Mouse (Mus musculus) WW6 (cell line): ENCODE measurements around the gene Pex14.
"Not testable (repeated sequence)": the region's sequence is repeated elsewhere in the genome, so short reads cannot be mapped to it uniquely, and the experiment has no call there.

ENCODE experiments used
- DNase-seq: peaks from one replicate; pipeline ENCODE4 v3.0.0-alpha.2; 2013; ENCODE audit warnings: low read depth, low spot score

Gene Pex14

DNA sequence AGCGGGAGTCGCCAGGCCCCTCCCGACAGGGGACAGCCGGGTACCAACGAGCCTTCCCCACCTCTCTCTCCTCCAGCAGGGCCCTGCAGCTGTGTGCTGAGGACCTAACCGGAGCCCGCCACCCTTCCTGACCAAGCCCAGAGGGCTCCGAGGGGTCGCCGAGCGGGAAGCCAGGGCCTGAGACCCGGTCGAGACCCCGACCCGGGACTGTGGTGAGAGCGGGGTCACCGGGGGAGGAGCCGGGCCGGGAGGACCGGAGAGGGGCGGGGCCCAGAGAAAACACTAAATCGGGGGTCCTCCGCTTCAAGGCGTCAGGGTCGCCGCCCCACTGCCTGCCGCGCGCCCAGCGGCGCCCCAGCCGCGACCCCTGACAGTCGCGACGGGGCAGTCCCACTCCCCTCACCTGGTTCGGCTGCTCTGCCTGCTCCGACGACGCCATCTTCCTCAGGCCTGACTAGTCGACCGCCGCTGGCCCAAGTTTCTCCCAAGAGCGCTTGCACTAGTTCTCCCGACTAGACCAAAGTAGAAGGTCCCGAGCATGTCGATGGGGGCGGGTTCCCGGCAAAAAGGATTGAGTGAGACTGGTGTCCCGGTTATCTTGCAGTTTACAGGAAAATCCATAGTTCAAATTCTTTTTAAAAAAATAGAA, at the start of gene Pex14:
Gene Pex14, minus strand, starts transcription at position 508 of the 649 bp plus-strand sequence.
- DNase-seq: peak; percentile 56

DNA sequence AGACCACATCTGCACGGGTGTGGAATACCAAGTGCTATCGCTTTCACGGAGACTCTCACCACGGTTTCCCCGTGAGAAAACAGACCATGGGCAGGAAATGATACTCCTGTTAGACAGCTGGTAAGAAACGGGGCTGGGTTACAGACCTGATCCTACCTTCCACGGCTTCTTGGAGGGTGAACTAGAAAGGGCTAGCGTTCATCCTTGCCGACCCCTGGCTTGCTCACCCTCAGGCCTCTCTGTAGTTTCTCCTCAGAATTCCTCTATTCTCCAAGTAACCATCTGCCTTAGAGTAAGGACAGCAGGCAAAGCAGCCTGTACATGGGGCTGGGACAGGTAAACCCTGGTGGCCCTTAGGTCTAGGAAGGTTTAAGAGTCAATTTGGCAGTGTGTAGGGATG, 49.5 kb upstream of the Pex14 start:
- DNase-seq: no peak

DNA sequence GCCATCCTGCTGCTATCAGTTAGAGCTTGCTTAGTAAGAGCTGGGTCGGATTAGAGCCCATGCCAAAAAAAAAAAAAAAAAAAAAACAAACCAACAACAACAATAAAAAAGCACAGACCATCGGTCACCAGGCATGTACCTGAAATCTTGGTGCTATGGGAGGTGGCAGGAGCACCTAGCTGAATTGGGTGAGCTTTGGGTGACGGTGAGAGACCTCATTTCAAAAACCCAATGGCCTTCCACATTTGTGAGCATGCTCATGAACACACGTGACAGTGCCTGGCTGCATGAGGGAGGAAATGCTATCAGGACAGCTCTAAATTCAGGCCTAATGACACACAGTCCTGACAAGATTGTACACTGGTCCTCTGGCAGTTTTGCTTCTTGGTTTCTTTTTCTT, 48.4 kb upstream of the Pex14 start:
- no peak for DNase-seq

DNA sequence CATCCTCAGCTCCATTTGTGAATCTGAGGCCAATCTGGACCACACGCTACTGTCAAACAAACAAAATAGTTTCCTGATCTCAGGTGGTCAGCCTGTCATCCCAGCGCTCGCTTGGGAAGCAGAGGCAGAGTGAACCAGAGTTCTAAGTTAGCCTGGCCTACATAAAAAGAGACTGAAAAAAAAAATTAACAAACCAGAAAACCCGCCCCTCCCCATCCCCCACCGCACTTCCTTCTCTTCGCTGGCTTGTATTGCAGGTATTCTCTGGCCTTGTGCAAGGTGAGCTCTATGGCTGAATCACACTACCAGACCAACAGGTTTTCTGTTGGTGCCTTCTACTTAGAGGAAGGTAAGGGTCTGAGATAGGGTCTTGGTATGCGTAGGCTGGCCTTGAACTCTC, 47.9 kb upstream of the Pex14 start:
- DNase-seq: no peak

DNA sequence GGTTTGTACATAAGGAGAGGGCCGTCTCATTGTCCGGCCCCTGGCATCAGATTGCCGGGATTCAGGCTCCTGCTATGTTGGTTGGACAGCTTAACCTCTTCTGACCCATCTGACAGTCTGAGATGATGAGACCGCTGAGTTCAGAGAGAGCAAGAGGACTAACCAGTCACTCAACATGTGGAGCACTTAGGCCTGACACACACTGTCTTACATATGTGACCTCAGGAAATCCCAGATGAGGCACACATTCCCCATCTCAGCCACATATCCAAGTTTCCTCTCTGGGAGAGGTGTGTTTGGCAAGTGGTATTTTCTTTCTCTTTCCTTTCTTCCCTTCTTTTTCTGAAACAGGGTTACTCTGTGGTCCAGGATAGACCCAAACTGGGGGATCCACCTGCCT, 45.5 kb upstream of the Pex14 start:
- no peak for DNase-seq

DNA sequence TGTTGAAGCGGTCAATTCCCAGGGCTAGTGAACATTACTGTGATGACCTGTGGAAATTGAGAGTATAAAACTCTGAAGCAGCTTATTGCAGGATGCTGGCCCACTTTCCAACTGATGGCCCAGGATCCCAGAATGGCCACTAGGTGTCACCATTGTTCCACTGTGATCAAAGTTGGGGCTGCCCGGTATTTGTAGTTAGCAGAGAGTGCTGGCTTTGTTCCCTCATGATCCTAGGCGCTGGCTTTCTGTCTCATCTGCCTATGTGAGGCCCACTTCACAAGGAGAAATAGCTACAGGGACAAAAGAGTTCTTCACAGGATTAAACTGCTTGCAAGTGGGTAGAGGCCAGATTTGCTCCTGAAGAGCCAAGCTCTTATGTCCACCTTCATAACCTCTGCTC, 44.8 kb upstream of the Pex14 start:
- DNase-seq: peak; percentile 55

DNA sequence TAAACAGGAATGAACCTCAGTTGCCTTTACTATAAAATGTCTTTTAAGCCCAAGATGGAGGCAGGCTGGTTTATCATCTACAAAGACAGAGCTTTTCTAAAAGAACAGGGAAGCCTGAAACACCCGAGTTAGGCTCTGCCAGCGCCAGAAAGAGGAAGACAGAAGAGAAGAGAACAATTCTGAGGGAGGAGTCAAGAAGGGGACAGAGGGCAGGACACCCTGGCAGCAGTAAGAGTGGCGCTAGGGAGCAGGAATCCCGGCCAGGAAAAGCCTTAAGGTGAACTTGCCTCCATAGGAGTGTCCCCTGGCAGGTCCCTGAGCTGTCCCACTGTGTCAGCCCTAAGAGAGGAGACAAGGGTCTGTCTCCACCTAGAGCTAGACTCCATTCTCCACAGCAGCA, 43.9 kb upstream of the Pex14 start:
- no peak for DNase-seq

DNA sequence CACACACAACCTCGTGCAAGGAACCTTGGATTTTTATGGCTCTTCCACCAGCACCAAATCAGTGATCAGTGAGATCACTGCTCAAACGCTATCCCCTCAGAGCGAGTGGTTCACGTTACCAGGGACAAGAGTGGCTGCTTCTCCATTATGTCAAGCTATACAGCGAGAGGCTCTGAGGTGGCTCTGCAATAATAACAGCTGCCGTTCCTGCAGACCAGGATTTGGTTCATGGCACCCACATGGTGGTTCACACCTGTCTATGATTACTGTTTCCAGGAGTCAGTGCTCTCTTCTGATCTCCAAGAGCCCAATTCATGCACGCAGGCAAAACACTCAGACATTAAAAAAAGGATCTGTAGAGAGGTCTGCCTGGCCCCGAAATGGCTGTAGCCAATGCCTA, 38.8 kb upstream of the Pex14 start:
- DNase-seq: no peak

DNA sequence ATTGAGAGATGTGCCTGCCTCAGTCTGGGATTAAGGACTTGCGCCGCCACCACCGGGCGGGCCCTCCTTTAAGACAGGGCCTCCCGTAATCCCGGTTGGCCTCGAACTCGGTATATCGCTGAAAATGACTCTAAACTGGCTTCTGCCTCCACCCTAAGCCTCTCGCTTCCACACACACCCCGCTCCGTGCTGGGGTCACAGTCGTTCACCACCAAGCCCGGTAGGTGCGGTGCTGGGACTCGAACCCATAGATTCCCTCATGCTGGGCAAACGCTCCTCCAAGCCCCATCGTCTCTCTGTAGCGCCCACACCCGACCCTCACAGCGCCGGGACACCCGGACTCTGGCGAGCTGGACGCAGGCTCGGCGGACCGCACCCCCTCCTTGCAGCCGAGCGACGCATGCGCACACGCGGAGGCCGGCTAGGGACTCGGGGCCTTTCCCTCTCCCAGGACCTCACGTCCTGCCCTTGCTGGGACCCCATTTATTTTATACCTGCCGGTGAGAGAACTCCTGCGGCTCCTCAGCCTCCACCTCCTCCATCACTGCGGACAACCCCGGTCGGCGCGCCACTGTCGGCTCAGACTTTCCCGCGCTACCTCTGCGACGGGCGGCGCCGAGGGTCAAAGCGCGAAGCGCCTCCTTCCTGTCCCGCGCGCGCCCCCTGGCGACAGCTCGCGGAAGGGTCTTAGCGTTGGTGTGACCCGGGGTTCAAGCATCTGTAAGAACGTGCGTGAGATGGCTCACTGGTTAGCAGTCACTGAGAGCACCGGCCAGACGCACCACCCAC, 37.5 kb upstream of the Pex14 start, which contains the start of gene Cenps:
Gene Cenps, minus strand, starts transcription at position 648 of the 789 bp plus-strand sequence.
- DNase-seq: peak; percentile 90

DNA sequence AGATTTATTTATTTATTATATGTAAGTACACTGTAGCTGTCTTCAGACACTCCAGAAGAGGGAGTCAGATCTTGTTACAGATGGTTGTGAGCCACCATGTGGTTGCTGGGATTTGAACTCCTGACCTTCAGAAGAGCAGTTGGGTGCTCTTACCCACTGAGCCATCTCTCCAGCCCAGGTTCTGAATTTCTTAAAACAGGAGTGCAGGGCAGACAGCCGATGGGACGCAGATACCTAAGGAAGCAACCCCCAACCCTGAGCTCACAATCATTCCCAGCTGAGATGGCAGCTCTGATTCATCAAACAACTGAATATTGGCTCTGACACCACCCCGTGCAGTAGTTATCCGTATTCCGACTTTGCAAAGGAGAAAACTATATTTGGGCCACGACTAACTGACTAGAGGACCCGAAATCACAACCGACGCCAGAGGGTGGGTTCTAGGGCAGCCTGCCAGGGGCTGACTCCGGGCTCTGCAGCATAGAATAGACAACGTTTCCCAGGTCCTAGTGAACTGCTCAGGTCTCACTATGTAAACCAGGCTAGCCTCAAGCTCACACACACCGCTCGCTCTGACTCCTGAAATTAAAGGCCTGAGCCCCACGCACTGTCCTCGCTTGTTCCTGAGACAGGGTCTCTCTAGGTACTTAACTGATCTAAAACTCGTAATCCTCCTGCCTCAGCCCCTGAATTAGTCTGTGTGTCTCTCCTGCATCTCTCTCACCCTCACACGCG, 36.6 kb upstream of the Pex14 start:
- no peak for DNase-seq

DNA sequence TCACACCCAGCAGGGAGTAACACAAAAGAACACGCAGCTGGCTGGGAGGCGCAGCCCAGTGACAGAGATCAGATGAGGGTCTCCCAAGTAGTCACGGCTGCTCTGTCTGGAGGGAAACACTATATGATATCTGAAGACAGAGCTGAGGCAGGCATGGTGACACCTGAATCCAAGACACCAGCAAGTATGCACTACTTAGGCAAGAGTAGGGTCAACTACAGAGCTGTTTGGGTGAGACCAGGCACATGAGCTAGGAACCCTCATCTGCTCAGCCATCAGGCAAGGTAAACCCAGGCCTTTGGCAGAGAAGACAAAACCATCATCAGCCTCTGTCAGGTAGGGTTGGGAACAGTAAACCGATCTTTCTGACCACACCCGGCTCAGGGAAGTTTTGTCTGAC, 33.7 kb upstream of the Pex14 start:
- DNase-seq: no peak

DNA sequence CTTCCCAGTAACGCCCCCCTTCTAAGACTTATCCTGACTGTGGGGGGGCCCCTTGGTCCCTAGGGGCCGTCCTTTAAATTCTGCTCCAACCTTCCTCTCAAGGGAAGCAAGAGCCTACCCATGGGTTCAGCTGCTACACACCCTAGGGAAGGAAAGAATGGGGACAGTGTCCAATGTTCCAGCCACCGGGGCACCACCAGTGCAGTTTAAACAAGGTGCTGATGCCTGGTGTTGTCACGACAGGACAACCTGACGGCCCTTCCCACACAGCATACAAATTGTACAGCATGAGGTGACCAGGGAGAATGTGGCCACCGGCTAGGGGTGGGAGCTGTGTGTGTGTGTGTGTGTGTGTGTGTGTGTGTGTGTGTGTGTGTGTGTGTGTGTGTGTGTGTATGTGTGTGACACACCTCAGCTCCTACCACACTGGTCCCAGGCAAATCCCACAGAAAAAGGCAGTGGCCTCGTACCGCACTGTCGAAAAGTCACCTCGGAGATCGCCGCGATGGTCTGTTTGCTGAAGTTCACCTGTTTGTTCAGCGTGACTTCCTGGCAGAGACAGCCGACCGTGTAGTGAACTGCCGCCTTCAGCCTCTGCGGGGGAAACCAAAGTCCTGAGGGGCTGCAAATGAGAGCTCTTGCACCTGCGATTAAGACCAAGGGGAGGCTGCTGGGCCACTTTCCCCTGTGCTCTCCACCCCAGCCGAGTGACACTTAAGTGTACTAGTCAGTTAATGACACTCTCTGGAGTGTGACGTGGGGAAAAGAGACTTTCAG, 32.3 kb upstream of the Pex14 start:
- no peak for DNase-seq

DNA sequence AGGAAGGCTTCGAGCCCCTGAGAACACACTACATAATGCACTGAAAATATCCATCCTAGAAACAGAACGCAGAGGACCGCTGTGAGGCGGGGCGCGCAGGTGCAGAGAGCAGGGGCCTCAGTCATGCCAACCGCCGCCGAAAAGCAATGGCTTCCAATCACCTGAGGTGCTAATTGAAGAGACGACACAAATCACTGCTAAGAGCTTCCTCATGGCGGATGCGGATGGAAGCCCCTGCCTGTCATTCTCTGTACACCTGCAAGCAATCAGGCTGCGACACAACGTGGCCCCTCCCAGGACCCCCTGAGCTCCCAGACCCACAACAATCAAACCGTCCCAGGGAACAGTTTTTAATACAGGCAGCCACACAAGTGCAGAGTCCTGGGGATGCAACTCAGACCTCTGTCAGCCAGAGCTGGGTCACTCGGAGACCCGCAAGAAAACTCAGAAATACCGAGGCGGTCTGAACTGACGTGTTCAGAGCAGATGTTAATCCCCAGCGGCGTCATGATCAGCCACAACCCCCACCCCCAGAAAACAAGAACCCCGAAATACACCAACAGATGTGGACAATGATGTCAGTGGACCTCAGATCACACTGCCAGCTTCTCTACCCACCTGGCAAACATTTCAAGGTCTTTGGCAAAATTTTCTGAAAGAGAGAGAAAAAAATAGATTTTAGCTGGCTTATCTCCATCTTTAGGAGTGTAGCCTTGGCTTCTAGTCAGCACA, 31.5 kb upstream of the Pex14 start:
- DNase-seq: no peak

DNA sequence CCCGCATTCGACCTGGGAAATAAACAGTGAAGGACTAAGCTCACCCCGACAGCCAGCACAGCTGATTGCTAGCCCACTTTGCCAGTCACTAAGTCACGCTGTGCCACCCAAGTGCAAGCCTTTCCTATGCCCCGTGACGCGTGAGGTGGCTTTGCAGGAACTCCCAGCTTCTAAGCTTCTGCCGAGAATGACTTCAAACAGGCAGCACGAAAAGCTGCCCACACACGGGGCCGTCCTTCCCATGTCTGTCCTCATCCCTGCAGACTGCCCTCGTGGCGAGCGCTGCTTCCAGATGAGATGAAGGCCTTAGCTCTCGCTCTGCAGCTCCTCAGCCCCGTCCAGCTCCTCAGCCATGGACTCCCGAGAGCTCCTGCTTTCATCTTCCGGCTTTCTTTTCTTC, 28.8 kb upstream of the Pex14 start:
- DNase-seq: no peak

DNA sequence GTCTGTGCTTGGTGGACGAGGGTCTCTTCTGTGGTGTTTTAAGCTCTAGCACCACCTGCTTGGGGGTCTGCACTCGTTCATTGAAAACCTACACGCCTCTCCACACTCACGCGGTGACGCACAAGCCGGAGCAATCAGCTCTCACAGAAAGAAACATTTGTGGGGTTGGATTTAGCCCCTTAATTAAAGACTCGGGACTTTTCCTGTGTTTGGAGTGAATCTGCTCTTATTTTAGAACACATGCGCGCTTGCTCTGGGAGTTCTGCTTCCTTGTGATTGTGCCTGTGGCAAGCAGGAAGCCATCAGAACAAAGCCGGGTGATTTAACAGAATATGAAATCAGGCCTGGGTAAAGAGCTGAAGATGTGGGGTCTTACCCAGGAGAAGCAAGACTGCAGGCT, 27.0 kb upstream of the Pex14 start, which contains the start of gene Cort:
Gene Cort, minus strand, starts transcription at position 101 of the 400 bp plus-strand sequence.
- DNase-seq: no peak

DNA sequence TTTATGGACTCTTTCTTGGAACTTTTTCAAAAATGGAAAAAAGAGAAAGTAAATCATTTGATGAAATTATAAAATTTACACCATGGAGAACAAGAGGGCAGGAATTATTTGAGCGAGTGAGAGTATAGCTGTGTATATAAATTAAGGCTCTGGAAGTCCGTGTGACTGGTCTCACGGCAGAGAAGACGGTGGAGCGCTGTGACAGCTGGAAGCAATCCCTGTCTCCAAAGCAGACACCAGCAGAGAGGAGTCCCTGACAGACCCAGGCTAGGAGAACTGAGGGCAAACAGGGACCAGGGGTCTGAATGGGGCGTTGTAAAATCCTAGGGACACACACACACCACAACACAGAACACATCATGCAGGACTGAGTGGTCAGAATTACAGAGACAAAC, 26.4 kb upstream of the Pex14 start:
- no peak for DNase-seq

DNA sequence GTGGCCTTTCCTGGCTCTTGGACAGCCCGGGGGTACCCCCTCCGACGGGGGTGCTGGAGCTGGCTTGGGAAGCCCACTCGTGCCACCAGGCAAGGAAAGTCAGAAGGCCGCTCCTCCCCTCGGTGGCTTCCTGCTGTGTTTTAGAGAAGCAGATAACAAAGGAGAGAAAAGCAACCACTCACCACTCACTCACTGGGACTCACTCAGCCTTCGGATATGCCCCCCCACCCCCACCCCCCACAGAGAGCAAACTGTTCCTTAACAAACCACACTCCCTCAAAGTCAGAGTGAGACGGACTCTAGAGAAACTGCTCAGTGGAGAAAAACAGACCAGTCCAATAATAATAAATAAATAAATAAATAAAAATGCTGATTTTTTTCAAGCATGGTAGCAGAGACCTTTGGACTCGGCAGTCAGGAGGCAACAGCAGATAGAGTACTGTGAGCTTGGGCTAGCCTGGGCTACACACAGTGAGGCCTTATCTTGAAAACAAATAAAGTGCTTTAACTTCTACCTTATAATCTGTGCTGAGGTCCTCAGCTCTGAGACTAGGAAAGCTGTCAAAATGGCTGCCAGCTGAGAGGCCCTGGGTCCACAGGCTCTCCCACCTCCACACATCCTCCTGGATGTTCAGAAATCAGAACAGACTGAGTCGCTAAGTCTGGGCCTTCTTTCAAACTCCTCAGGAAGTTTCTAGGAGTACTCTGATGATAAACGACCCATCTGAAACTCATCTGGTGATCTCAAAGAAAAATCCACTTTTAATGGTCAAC, 25.9 kb upstream of the Pex14 start:
- DNase-seq: no peak

DNA sequence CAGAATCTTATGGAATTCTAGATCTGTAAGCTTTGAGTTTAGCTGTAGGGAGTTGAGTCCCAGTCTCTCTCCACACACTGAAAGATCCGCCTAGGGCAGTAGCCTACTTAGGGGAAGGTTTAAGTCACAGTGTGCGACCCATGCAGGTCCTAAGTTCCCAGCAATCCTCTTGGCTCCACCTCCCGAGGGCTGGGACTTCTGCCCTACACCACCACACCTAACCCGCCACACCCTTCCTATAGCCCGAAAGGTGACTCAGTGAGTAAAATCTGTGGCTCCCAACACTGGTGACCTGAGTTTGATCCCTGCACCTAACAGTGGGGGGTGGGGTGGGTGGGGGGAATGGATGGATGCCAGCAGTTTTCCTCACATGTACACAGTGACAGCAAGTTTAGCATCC, 23.8 kb upstream of the Pex14 start:
- peak; percentile 38 for DNase-seq

DNA sequence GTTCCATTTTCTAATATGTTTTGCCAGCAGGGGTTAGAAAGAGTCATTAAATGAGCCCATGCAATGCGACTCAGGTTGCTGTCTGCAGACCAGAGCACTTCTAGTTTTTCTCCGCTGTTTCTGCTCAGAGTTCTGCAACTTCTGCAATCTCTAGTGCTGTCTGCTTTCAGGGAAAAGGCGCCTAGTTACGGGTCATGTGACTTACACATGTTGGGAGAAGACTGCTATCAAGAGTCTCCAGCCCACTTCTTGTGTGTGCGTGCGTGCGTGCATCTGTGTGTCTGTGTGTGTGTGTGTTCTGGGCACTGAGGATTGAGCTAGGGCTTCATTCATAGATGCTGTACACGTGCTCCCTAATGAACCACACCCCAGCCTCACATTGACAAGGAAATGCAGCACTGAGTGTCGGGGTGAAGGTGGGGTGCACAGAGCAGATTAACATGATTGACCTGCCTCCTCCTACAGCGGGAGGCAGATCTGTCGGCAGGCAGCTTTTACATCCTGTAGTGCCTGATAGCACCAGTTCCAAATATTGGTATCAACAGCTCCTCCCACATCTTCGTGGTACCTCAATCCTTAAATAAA, 20.4 kb upstream of the Pex14 start:
- DNase-seq: not testable (repeated sequence)
